Mouse (Mus musculus) embryo, embryonic 11.5 days (tissue): ENCODE data around the gene Ddah1.

ENCODE experiments used
- DNase-seq: peaks from one replicate; pipeline ENCODE4 v3.0.0-alpha.2; 2012; ENCODE audit warnings: low read depth, low spot score

The Ddah1 gene

GRCm38 (mm10) chr3:145764416-145764815, 5.9 kb downstream of the Ddah1 start:
- no peak for DNase-seq

DNA sequence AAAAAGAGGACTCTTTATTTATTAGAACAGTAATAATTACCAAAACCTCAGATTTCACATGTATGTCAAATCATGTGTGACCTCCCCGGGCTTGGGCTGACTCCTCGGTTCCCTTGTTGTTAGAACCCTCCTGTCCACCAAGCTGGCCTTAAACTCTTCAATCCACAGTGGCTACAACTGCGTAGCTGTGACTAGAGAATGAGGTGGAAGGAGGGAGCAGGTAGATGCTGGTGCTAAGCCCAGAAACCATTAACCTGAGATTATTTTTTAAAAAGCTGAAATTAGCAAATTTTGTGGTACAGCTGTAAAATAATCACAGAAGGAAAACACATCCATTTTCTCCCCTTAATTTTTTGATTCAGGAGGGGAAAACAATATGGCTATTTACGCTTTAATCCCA, 10.0 kb downstream of the Ddah1 start:
- no peak for DNase-seq

DNA sequence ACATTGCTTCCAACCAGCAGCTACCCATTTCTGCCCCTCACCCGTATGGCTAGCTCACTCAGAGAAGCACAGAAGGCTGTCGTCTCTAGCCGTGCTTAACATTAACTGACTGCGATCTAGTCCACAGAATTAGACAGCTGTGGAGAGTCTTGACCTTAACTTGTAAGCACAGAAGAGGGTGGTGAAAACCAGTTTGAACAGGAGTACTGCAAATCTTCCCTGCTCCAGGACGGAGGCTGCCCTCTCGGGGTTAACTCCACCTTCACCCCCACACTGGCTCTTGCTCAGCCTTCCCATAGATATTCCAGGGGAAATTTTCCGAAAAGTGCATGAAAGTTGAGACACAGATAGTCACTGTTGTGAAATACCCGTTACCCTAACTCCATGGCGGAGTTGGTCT, 14.9 kb downstream of the Ddah1 start:
- DNase-seq, result no peak

DNA sequence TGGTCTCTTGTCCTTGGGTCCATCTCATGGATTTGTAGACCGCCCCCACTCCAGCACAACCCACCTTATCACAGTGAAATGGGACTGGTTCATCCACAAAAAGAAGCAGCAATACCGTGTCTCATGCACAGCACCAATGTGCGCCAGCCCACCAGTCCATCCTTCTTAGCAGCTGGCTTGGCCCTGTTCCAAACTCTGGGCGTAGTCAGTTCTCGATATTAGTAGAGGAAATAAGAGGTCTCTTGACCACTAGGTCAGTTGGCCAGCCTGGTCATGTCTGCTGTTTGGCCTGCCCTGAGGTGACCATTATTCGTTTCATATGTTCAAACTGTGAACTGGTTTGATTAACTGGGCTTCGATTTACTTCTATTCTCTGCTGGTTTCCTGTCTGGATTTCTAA, 15.9 kb downstream of the Ddah1 start:
- no peak for DNase-seq

DNA sequence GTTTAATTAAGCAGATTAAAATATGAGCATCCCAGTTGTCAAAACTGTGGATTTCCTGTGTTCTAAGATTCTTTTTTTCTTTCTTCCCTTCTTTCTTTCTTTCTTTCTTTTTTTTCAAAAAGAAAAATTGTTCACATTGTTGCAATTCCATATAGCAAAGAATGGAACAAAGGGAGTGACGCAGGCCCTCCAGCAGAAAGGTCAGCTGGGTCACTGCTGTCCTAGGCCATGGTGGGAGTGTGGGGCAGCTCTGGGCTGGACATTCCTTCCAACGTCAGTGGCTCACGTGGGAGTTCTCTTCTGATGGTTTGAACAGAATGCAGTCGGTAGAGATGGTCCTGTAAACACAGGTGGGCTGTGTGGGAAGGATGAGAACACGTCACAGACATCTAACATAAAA, 16.8 kb downstream of the Ddah1 start:
- no peak for DNase-seq

DNA sequence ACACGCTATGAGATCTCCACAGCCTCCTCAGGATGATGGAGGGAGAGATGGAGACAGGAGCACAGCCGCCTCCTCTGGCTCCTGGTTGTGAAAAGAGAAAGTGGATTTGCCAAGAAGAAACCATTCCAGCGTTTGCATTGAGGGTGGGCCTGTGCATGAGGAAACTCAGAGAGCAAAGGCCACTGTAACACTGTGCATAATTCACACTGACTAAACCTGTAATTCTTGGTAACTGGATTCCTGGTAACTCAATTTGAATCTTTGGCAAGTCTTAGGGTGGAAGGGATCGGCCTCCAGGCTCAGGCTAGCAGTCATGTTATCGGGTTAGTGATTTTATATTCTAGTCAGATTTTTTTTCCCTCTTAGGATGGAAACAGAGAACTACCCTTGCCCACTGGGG, 17.4 kb downstream of the Ddah1 start:
- DNase-seq, result no peak

DNA sequence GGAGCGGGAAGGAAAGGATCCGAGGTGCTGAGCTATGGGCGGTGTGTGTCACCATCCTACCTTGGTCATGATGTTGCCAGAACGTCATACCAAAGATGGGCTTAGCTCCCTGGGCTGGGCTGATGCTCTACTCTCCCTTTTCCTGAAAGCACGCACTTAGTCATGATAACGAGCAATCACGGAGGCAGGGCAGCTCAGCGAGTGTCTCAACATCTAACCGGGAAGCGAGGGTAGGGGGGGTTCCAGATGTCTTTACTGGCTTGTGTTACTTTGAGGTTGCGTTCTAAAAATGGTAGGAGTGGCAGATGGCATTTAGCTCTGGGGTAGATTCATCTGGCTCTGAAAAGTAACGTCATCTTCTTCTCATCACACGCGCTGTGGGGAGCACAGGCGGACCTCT, 18.5 kb downstream of the Ddah1 start:
- no peak for DNase-seq

GRCm38 (mm10) chr3:145778406-145778922, 20.0 kb downstream of the Ddah1 start:
- DNase-seq, result no peak

GRCm38 (mm10) chr3:145779279-145779973, 21.0 kb downstream of the Ddah1 start:
- no peak for DNase-seq

- DNase-seq, result no peak
Observed at GRCm38 (mm10) chr3:145780784-145781442, 22.4 kb downstream of the Ddah1 start.

- DNase-seq, result no peak
Observed at GRCm38 (mm10) chr3:145785244-145785643, 26.8 kb downstream of the Ddah1 start.

GRCm38 (mm10) chr3:145787303-145787702, 28.8 kb downstream of the Ddah1 start:
- no peak for DNase-seq

GRCm38 (mm10) chr3:145789114-145789513, 30.6 kb downstream of the Ddah1 start:
- DNase-seq, result no peak

- DNase-seq, result no peak
Observed at GRCm38 (mm10) chr3:145790233-145790632, 31.8 kb downstream of the Ddah1 start.

DNA sequence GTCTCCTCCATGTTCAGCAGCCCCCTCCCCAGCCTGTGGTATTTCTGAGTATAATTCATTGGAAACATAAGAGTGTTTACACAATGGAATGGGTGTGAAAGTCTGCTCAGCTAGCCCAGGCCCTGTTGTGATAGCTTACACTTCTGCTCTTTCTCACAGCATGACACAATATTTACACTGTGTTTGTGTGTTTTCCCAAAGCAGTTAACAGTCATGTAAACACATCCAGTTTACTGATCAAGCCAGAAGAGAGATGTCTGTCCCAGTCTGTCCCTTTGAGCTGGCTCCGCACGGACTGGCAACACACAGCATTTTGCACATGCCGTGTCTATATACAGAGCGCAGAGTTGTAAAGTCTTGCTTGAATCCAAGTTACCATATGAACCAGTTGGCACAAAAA, 32.2 kb downstream of the Ddah1 start:
- no peak for DNase-seq

DNA sequence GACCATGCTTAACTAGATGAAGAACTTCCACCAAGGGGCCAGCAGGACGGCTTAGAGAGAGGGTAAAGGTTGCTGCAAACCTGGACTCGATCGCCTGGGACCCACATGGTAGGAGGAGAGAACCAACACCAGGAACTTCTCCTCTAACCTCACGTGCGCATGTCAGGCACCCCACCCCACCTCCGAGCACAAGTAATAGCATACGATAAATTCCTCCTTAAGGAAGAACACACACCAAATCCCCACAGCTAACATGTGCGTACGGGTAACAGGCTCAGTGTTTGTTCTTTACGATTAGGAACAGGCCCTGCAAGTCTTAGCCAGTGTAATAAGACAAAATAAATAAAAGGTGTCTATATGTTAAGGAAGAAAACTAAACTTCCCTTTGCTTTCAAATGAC, 35.9 kb downstream of the Ddah1 start:
- DNase-seq, result no peak

DNA sequence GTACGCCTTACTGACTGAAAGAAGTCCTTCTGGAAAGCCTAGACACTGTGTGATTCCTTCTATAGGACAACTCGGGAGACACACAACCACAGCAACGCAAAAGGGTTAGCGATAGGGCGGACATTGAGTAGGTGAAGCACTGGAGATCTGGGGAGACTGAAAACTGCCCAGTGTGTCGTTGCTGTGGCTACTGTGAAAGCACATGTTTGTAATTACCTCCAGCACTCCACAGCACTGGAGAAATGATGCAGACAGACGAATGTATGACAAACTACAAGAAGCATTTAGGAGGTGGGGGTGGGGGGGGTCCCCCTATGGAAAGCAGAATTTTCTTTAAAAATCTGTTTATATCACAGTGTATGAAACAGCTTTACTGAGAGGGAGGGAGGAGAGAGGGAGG, 37.4 kb downstream of the Ddah1 start:
- no peak for DNase-seq

GRCm38 (mm10) chr3:145798042-145798441, 39.6 kb downstream of the Ddah1 start:
- DNase-seq, result no peak

GRCm38 (mm10) chr3:145798751-145799188, 40.3 kb downstream of the Ddah1 start:
- no peak for DNase-seq

DNA sequence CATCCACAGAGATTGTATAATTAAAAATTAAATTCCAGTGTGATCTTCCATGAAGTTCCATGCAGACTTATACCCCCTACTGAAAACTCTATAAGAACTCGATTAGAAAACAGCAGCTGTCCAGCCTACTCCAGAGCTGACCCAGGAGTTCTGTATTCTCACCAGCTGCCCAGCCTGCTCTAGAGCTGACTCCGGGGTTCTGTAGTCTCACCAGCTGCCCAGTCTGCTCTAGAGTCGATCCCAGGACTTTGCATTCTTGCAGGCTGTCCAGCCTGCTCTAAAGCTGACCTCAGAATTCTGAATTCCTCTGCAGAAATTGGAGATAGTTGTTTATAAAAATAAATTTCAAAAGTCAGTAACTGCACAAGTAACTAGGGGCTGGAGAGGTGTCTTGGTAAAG, 40.9 kb downstream of the Ddah1 start:
- DNase-seq, result no peak

DNA sequence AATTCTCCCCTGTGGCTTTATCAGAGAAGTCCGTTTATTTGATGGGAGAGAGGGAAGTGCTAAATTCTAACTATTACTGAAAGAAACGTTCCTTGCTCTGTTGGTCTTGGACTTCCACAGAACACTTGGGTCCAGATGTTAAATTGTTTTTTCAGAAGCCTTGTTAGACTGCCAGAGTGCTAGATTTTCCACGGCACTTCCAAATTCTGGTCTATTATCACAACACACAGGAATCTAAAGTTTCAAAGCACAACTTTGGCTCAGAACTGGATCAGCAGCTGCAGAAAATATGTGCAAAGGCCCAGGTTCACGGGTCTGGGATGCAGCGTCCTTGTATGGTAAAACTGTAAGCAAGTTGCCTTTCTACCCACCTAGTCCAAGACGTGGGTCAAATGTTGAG, 43.6 kb downstream of the Ddah1 start:
- DNase-seq, result no peak

DNA sequence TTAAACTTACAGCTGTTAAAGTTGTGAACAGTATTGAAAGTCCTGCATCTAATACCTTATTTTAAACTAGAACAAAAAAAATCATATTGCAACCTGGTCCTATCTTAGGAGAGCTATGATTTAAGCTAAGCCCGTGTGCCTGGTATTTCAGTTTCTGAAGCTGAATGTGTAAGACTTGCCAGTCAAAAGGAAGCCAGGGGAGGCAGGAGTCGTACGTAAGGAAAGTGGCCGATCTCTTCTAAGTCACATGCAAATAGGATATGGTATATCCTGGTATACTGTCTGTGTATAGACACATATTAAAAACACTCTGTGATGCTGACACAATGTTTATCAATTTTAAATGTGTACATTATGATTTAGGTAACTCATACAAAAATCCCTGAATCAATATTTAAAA, 47.4 kb downstream of the Ddah1 start:
- DNase-seq, result no peak

GRCm38 (mm10) chr3:145806502-145806901, 48.0 kb downstream of the Ddah1 start:
- DNase-seq, result no peak
